Mouse (Mus musculus): ENCODE measurements around the gene Nid1. TPM values are rescaled to one million over a fixed set of nuclear protein-coding genes. Genes with fewer than 3 reads are reported as not detected.
"Not testable (repeated sequence)": the region's sequence is repeated elsewhere in the genome, so short reads cannot be mapped to it uniquely, and the experiment has no call there.

Nid1 gene
- polyA plus RNA-seq, 1 experiment: 8.4 TPM

DNA sequence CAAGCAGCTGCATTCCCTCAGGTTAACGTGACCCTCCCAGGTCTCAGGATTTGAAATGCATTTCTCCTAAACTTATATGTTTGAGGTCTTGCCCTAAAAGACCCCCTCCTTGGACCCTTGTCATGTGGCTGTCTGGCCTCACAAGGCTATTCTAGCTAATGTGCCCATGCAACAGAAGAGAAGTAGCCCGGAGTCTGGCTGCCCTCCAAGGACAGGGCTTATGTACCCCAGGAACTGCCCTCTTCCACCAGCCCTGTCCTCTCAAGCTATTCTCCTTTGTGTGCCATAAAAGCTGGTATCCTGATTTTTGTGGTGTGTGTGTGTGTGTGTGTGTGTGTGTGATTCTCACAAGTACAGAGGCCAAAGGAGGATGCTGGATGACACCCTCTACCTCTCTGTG, 87.9 kb downstream of the Nid1 start:
- Histone ChIP-seq H3K4me1 (ENCODE audit: control insufficient read depth, insufficient read depth, low read length) (no peaks in the 10 kb centered on the region), H3K27ac (ENCODE audit: insufficient read depth, low read length) (no peak overlapping the region), H3K4me3 (ENCODE audit: insufficient read depth, low read length) (no peak overlapping the region)
- TF ChIP-seq CTCF (IDR thresholded peaks at IDR 0.05; ENCODE audit: extremely low read depth, insufficient read depth, low read length) (no peak), POLR2A (IDR thresholded peaks at IDR 0.05; ENCODE audit: extremely low read depth, insufficient read depth, low read length) (no peak)

DNA sequence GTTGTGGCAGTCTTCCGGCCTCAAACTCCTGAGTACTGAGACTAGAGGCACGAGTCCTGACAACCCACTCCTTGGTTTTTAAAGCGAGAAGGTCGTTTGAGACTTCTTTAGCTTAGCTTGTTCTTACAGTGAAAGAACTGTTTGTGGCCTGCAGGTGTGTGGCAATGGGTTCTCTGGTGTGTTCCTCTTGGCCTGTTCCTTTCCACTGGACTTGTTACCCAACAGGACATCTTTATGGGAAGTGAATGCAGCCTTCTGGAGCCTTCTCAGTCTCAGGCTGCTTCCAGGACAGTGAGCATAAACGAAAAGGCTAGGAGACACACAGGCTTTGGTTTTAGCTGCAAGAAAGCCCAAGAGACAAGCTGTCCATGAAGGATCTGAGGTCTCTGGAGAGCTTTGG, 88.5 kb downstream of the Nid1 start:
- Histone ChIP-seq H3K4me1 (ENCODE audit: control insufficient read depth, insufficient read depth, low read length) (no peaks in the 10 kb centered on the region), H3K27ac (ENCODE audit: insufficient read depth, low read length) (no peak overlapping the region), H3K4me3 (ENCODE audit: insufficient read depth, low read length) (no peak overlapping the region)
- no peak for TF ChIP-seq CTCF (IDR thresholded peaks at IDR 0.05; ENCODE audit: extremely low read depth, insufficient read depth, low read length)
- TF ChIP-seq POLR2A (IDR thresholded peaks at IDR 0.05; ENCODE audit: extremely low read depth, insufficient read depth, low read length): no peak

DNA sequence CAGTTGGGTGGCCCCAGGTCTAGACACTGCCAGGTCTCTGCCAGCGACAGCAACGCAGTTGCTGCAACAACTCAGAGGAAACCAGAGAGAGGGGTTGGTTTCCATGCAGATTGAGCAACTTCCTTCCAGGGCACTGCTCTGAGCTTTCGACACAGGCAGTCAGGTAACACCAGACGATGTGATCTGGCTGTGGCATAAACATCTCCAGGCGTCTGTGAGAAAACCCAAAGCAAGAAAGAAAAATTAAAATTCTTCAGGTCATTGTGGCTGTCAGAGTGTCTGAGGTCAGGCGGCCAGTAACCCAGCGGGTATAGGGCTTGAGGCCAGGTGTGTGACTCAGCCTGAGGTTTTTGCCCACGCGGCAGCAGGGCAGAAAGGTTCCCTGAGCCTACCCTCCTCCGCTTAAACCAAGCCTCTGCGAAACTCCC, 91.8 kb downstream of the Nid1 start:
- no peak overlapping the region for H3K27ac ChIP-seq (ENCODE audit: insufficient read depth, low read length)
- TF ChIP-seq CTCF (IDR thresholded peaks at IDR 0.05; ENCODE audit: extremely low read depth, insufficient read depth, low read length): no peak
- no peak for TF ChIP-seq POLR2A (IDR thresholded peaks at IDR 0.05; ENCODE audit: extremely low read depth, insufficient read depth, low read length)
- no peak overlapping the region for H3K4me3 ChIP-seq (ENCODE audit: insufficient read depth, low read length)
- no peaks in the 10 kb centered on the region for H3K4me1 ChIP-seq (ENCODE audit: control insufficient read depth, insufficient read depth, low read length)

DNA sequence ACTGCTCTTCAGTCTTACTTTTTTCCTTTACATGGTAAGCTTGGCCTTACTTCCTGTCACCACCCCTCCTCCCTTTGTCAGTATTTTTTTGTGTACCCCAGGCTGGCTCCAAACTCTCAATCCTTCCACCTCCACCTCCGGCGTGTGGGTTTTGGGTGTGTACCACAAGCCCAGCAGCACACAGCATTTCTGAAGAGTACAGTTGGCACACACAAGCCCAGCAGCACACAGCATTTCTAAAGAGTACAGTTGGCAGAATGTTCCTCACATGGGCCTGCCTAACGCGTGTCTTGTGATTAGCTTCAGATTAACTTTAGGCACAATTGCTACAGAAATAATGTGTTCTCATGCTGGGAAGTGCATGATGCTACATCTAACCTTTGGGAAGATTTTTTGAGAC, 93.6 kb downstream of the Nid1 start:
- no peaks in the 10 kb centered on the region for H3K4me1 ChIP-seq (ENCODE audit: control insufficient read depth, insufficient read depth, low read length)
- no peak overlapping the region for H3K27ac ChIP-seq (ENCODE audit: insufficient read depth, low read length)
- TF ChIP-seq CTCF (IDR thresholded peaks at IDR 0.05; ENCODE audit: extremely low read depth, insufficient read depth, low read length) (no peak), POLR2A (IDR thresholded peaks at IDR 0.05; ENCODE audit: extremely low read depth, insufficient read depth, low read length) (no peak)
- H3K4me3 ChIP-seq (ENCODE audit: insufficient read depth, low read length): no peak overlapping the region

DNA sequence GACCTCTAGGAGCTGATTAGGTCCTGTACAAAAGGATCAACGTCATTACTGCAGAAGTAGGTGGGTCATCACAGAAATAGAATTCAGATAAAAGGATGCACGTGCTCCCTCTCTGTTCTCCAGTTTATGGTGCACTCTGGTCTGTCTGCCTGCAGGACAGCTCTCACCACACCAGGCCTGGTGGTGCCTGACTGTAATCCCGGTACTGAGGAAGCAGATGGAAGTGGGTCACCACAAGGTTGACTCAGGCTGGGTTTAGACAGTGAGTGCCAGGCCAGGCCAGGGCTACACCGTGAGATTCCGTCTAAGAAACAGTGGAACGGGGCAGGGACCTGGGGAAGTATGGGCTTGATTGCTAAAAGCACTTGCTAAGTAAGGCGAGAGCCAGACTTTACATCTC, 94.6 kb downstream of the Nid1 start:
- H3K27ac ChIP-seq (ENCODE audit: insufficient read depth, low read length): no peak overlapping the region
- H3K4me3 ChIP-seq (ENCODE audit: insufficient read depth, low read length): no peak overlapping the region
- no peak for TF ChIP-seq CTCF (IDR thresholded peaks at IDR 0.05; ENCODE audit: extremely low read depth, insufficient read depth, low read length)
- no peak for TF ChIP-seq POLR2A (IDR thresholded peaks at IDR 0.05; ENCODE audit: extremely low read depth, insufficient read depth, low read length)
- H3K4me1 ChIP-seq (ENCODE audit: control insufficient read depth, insufficient read depth, low read length): no peaks in the 10 kb centered on the region

DNA sequence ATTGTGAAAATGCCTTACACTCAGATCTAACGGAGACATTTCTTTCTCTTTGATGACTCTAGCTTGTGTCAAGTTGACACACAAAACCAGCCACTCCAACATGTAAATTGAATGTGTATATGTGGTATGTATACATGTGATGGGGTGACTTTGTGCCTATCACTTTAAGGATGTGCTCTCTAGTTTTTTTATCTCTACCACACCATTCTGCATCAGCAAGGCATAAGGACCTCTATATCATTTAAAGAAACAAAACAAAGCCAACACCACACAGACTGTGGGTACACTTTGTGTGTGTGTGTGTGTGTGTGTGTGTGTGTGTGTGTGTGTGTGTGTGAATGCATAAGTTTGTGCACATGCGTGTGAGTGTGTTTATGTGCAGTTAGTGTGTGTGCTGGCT, 99.2 kb downstream of the Nid1 start:
- no peak overlapping the region for H3K4me3 ChIP-seq (ENCODE audit: insufficient read depth, low read length)
- TF ChIP-seq CTCF (IDR thresholded peaks at IDR 0.05; ENCODE audit: extremely low read depth, insufficient read depth, low read length) (no peak), POLR2A (IDR thresholded peaks at IDR 0.05; ENCODE audit: extremely low read depth, insufficient read depth, low read length) (no peak)
- no peaks in the 10 kb centered on the region for H3K4me1 ChIP-seq (ENCODE audit: control insufficient read depth, insufficient read depth, low read length)
- no peak overlapping the region for H3K27ac ChIP-seq (ENCODE audit: insufficient read depth, low read length)

DNA sequence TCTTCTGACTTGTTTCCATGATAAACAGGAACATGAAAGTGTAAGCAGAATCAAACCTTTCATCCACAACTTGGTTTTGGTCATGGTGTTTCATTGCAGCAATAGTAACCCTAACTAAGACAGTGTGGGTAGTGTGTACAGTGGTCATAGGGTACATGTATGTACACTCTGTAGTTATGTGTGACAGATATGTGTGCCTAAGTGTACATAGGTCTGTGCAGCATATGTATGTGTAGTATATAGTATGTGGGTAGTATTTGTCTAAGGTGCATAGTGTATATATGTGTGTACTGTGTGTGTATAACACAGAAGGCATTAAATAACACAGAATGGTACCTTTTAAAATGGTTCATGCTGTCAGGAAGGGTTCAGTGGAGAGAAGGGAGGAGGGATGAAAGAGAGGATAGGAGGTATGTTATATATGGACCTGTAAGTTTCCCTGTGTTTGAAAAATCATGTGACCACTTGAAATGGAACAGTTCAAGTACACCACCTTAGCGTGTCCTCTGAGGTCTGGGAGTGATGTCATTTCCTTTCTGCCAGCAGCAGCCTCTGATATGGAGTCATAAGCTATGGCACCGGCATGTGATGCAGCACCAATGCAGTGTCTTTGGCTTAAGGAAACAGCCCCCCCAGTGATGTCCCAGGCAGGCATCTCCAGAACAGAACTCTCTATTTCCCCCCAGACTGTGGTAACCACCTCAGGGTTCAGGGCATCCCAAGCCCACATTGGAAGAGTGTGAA, 100.1 kb downstream of the Nid1 start:
- TF ChIP-seq POLR2A (IDR thresholded peaks at IDR 0.05; ENCODE audit: extremely low read depth, insufficient read depth, low read length): no peak
- TF ChIP-seq CTCF (IDR thresholded peaks at IDR 0.05; ENCODE audit: extremely low read depth, insufficient read depth, low read length): no peak
- H3K4me1 ChIP-seq (ENCODE audit: control insufficient read depth, insufficient read depth, low read length): no peaks in the 10 kb centered on the region
- H3K27ac ChIP-seq (ENCODE audit: insufficient read depth, low read length): no peak overlapping the region
- H3K4me3 ChIP-seq (ENCODE audit: insufficient read depth, low read length): no peak overlapping the region

DNA sequence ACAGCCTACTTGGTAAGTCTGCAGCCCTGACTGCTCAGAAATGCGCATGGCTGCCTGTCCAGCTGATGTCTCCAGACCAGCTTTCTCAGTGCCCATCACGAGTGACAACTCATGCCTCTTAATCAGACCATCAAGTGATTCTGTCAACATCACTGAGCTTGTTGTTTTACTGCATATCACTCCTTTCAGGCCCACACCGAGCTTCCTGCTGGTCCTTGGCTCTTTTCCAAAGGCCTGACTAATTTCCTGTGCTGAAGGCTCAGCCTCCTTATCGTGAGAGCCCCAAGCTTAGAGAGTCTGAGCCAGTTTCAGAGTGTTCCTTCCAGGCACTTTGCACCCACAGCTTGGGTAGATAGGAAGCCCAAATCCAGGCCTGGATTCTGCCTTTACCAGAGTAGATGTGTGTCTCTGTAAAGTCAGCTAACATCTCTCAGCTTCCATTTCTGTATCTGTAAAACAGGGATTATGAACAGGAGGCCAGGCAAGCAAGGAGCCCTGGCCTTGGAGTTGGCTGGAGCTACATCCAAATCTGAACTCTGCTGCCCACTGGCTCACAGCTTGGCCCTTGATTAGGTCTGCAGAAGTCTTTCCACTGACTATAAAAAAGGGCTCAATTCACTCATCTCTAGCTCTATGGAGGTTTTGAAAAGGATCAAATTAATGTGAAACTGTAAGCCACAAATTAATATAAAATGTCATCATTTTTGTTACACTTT, 101.4 kb downstream of the Nid1 start:
- no peaks in the 10 kb centered on the region for H3K4me1 ChIP-seq (ENCODE audit: control insufficient read depth, insufficient read depth, low read length)
- no peak for TF ChIP-seq CTCF (IDR thresholded peaks at IDR 0.05; ENCODE audit: extremely low read depth, insufficient read depth, low read length)
- no peak for TF ChIP-seq POLR2A (IDR thresholded peaks at IDR 0.05; ENCODE audit: extremely low read depth, insufficient read depth, low read length)
- no peak overlapping the region for H3K27ac ChIP-seq (ENCODE audit: insufficient read depth, low read length)
- no peak overlapping the region for H3K4me3 ChIP-seq (ENCODE audit: insufficient read depth, low read length)

DNA sequence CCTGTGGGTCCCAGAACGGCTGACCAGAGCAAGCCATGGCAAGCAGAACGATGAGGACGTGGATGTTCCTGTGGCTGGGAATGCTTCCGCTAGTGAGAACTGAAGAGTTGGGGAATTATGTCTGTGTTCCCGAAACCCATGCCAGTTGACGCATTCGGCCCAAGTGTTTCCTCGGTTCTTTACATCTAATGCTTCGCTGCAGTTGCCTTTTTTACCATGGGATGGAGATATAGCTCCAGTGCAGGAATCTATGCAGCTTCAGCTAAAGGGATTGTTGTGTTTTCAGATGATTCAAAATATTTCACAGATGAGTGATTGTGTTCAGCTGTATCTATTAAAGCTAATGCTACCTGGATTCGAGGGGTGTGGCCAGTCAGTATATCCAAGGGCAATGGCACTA, 105.7 kb downstream of the Nid1 start:
- H3K27ac ChIP-seq (ENCODE audit: insufficient read depth, low read length); H3K4me1 ChIP-seq (ENCODE audit: control insufficient read depth, insufficient read depth, low read length); H3K4me3 ChIP-seq (ENCODE audit: insufficient read depth, low read length): not testable (repeated sequence)
- peak; percentile 40; the same call in 1 of the 2 replicates for TF ChIP-seq CTCF (IDR thresholded peaks at IDR 0.05; ENCODE audit: extremely low read depth, insufficient read depth, low read length)

DNA sequence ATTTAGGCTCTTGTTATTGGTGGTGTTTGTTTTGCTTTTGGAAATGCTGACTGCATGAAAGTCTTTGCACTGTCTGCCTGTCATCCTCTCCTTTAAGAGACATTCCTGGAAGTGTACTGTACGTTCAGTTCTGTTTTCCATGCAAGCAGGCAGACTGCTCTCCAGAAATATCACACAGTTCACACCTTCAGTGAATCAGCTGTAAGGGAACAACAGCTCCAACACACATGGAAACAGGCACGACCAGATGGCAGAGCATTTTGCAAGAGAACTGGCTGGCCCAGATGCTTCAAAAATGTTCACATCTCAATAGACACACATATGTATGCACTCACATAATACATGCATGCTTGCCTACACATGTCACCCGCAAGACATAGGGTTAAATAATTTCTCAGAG, 109.4 kb downstream of the Nid1 start:
- no peak overlapping the region for H3K27ac ChIP-seq (ENCODE audit: insufficient read depth, low read length)
- TF ChIP-seq POLR2A (IDR thresholded peaks at IDR 0.05; ENCODE audit: extremely low read depth, insufficient read depth, low read length) (no peak), CTCF (IDR thresholded peaks at IDR 0.05; ENCODE audit: extremely low read depth, insufficient read depth, low read length) (no peak)
- H3K4me3 ChIP-seq (ENCODE audit: insufficient read depth, low read length): no peak overlapping the region
- peaks cover 8% of the 10 kb centered on the region for H3K4me1 ChIP-seq (ENCODE audit: control insufficient read depth, insufficient read depth, low read length)
